Mouse (Mus musculus): ENCODE data around the gene Antxr2. TPM values are rescaled to one million over a fixed set of nuclear protein-coding genes. Genes with fewer than 3 reads are reported as not detected.
A peak's percentile ranks its signal among the peaks of the same experiment; 100 is the strongest.

The Antxr2 gene
- polyA plus RNA-seq, 1 experiment from 2014 or later, result 22.2 TPM

DNA sequence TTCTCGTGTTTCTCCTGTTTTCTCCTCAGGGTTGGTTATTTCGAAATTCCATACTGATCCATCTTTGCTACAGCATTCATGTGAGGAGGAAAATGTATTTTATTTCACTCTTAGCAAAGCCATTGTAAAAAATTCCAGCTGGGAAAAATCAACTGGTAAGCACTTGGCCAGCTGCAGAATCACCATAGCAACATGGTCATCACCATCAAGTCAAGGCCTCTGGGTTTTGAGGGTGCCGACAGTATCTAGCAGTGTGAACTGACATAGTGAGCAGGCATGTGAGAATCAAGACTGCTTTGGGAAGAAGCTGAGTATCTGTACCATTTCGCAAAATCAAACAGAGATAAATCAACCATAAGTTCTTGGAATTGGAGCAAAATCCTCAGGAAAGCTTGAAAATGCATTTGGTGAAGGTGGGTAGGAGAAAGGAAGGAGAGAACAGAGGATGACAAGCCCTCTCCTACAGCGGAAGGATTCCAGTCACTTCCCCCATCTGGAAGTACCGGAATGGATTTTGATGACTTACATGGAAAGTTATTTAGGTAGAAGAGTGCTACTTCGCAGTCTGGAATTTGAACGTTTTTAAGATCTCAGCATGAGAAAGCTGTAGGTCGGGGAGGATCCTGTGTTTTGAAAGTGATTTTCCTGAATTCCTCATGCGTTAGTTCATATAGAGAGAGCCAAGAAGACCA lies 183.5 kb downstream of the Antxr2 start:
- Histone ChIP-seq H3K4me2 (replicated peaks; ENCODE audit: low read depth, low read length) (no peak overlapping the region), H3K27me3 (ENCODE audit: control insufficient read depth, insufficient read depth, low read length) (no peaks in the 10 kb centered on the region), H3K4me3 (ENCODE audit: low read depth, low read length) (no peak overlapping the region), H3K4me1 (ENCODE audit: control insufficient read depth, insufficient read depth, low read length) (no peaks in the 10 kb centered on the region), H3K9me3 (ENCODE audit: control insufficient read depth, low read depth, low read length) (no peaks in the 10 kb centered on the region), H3K27ac (ENCODE audit: low read length) (no peak overlapping the region), H3K9ac (replicated peaks; ENCODE audit: low read depth, low read length) (no peak overlapping the region), H3K36me3 (ENCODE audit: control insufficient read depth, insufficient read depth, low read length) (no peaks in the 10 kb centered on the region)
- WGBS, result 59% methylated on average over 10 of the region's 10 CpGs
- peak; percentile 58; the same call in 1 of the 2 replicates for ATAC-seq (ENCODE audit: insufficient number of reproducible peaks, insufficient read depth, low FRiP score, low read depth)

- no peaks in the 10 kb centered on the region for H3K9me3 ChIP-seq (ENCODE audit: control insufficient read depth, low read depth, low read length)
- no peak overlapping the region for H3K9ac ChIP-seq (replicated peaks; ENCODE audit: low read depth, low read length)
- no peak overlapping the region for H3K4me2 ChIP-seq (replicated peaks; ENCODE audit: low read depth, low read length)
- no peaks in the 10 kb centered on the region for H3K27me3 ChIP-seq (ENCODE audit: control insufficient read depth, insufficient read depth, low read length)
- H3K27ac ChIP-seq (ENCODE audit: low read length), result 0 out of 2 replicates have a peak overlapping the region, but pooled peaks have one; percentile 21
- H3K4me3 ChIP-seq (ENCODE audit: low read depth, low read length), result no peak overlapping the region
- no peaks in the 10 kb centered on the region for H3K4me1 ChIP-seq (ENCODE audit: control insufficient read depth, insufficient read depth, low read length)
- 87% methylated on average over 2 of the region's 2 CpGs for WGBS
- ATAC-seq (ENCODE audit: insufficient number of reproducible peaks, insufficient read depth, low FRiP score, low read depth), result no peak
- no peaks in the 10 kb centered on the region for H3K36me3 ChIP-seq (ENCODE audit: control insufficient read depth, insufficient read depth, low read length)
Observed at GRCm38 (mm10) chr5:97846503-97846902, 184.3 kb downstream of the Antxr2 start.

DNA sequence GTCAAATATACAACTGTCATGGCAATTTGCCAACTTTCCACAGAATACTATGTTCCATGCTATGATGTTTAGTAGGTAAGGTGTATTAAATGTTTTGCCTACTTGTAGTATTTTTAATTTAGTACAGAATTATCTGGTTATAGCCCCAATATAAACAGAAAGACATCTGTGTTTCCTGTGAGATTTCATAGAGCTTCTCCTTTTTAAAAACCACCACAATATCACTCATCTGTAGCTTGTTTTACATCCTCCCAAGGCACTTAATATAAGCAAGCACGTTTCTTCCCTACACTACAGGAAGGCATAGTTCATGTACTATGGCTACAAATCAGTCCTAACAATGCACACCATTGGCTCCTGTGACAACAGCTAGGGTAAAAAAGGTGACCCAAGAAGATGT lies 188.8 kb downstream of the Antxr2 start:
- H3K4me1 ChIP-seq (ENCODE audit: control insufficient read depth, insufficient read depth, low read length), result no peaks in the 10 kb centered on the region
- H3K9ac ChIP-seq (replicated peaks; ENCODE audit: low read depth, low read length), result no peak overlapping the region
- ATAC-seq (ENCODE audit: insufficient number of reproducible peaks, insufficient read depth, low FRiP score, low read depth), result no peak
- H3K9me3 ChIP-seq (ENCODE audit: control insufficient read depth, low read depth, low read length), result no peaks in the 10 kb centered on the region
- no peak overlapping the region for H3K27ac ChIP-seq (ENCODE audit: low read length)
- H3K4me3 ChIP-seq (ENCODE audit: low read depth, low read length), result no peak overlapping the region
- 22% methylated on average over 1 of the region's 1 CpGs for WGBS
- H3K27me3 ChIP-seq (ENCODE audit: control insufficient read depth, insufficient read depth, low read length), result no peaks in the 10 kb centered on the region
- no peaks in the 10 kb centered on the region for H3K36me3 ChIP-seq (ENCODE audit: control insufficient read depth, insufficient read depth, low read length)
- H3K4me2 ChIP-seq (replicated peaks; ENCODE audit: low read depth, low read length), result no peak overlapping the region

GRCm38 (mm10) chr5:97839924-97840279 lies 190.9 kb downstream of the Antxr2 start:
- H3K27ac ChIP-seq (ENCODE audit: low read length), result no peak overlapping the region
- no peak overlapping the region for H3K4me2 ChIP-seq (replicated peaks; ENCODE audit: low read depth, low read length)
- H3K36me3 ChIP-seq (ENCODE audit: control insufficient read depth, insufficient read depth, low read length), result no peaks in the 10 kb centered on the region
- H3K9ac ChIP-seq (replicated peaks; ENCODE audit: low read depth, low read length), result no peak overlapping the region
- ATAC-seq (ENCODE audit: insufficient number of reproducible peaks, insufficient read depth, low FRiP score, low read depth), result no peak
- H3K4me1 ChIP-seq (ENCODE audit: control insufficient read depth, insufficient read depth, low read length), result 0 out of 2 replicates have a peak, but pooled peaks cover under 1% of the 10 kb centered on the region
- no peak overlapping the region for H3K4me3 ChIP-seq (ENCODE audit: low read depth, low read length)
- H3K27me3 ChIP-seq (ENCODE audit: control insufficient read depth, insufficient read depth, low read length), result no peaks in the 10 kb centered on the region
- H3K9me3 ChIP-seq (ENCODE audit: control insufficient read depth, low read depth, low read length), result no peaks in the 10 kb centered on the region

DNA sequence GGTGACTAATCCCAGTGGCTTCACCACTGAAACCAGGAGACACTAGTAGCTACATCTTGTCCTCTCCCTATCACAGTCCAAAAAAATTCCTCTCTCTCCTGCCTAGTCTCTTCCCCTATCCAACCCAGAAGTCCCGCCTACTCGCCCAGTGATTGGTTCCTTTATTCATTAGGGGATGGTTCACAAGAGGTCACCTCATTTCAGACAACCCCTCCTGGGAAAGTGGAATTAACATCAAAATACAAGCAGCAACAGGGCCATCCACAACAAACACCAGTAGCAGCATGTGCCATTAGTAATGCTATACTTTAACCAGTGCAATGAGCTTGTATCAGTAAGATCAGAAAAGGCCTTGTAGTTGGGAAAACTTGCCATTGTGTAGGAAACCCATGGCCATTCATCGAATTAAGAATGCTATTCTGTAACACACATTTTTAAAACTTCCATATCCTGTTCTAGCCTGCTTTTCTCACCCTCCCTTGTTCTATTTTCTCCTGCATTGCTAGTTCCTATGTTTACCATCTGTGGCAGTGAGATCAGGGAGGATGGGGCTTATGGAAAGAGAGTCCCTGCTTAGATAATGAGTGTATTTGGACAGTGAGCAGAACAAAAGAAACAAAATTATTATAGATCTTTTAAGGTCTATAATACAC lies 191.4 kb downstream of the Antxr2 start:
- H3K27ac ChIP-seq (ENCODE audit: low read length), result no peak overlapping the region
- 85% methylated on average over 3 of the region's 3 CpGs for WGBS
- no peak overlapping the region for H3K4me2 ChIP-seq (replicated peaks; ENCODE audit: low read depth, low read length)
- H3K27me3 ChIP-seq (ENCODE audit: control insufficient read depth, insufficient read depth, low read length), result no peaks in the 10 kb centered on the region
- H3K4me3 ChIP-seq (ENCODE audit: low read depth, low read length), result no peak overlapping the region
- no peaks in the 10 kb centered on the region for H3K36me3 ChIP-seq (ENCODE audit: control insufficient read depth, insufficient read depth, low read length)
- no peak overlapping the region for H3K9ac ChIP-seq (replicated peaks; ENCODE audit: low read depth, low read length)
- H3K9me3 ChIP-seq (ENCODE audit: control insufficient read depth, low read depth, low read length), result no peaks in the 10 kb centered on the region
- H3K4me1 ChIP-seq (ENCODE audit: control insufficient read depth, insufficient read depth, low read length), result 0 out of 2 replicates have a peak, but pooled peaks cover 4% of the 10 kb centered on the region
- no peak for ATAC-seq (ENCODE audit: insufficient number of reproducible peaks, insufficient read depth, low FRiP score, low read depth)

- H3K4me3 ChIP-seq (ENCODE audit: low read depth, low read length), result no peak overlapping the region
- no peak overlapping the region for H3K4me2 ChIP-seq (replicated peaks; ENCODE audit: low read depth, low read length)
- no peak overlapping the region for H3K9ac ChIP-seq (replicated peaks; ENCODE audit: low read depth, low read length)
- no peaks in the 10 kb centered on the region for H3K36me3 ChIP-seq (ENCODE audit: control insufficient read depth, insufficient read depth, low read length)
- 0 out of 2 replicates have a peak, but pooled peaks have one; percentile 49 for ATAC-seq (ENCODE audit: insufficient number of reproducible peaks, insufficient read depth, low FRiP score, low read depth)
- 0 out of 2 replicates have a peak, but pooled peaks cover 4% of the 10 kb centered on the region for H3K4me1 ChIP-seq (ENCODE audit: control insufficient read depth, insufficient read depth, low read length)
- H3K27ac ChIP-seq (ENCODE audit: low read length), result no peak overlapping the region
- 36% methylated on average over 2 of the region's 2 CpGs for WGBS
- no peaks in the 10 kb centered on the region for H3K9me3 ChIP-seq (ENCODE audit: control insufficient read depth, low read depth, low read length)
- H3K27me3 ChIP-seq (ENCODE audit: control insufficient read depth, insufficient read depth, low read length), result no peaks in the 10 kb centered on the region
Observed at GRCm38 (mm10) chr5:97837333-97837732, 193.5 kb downstream of the Antxr2 start.

GRCm38 (mm10) chr5:97835418-97835817 lies 195.4 kb downstream of the Antxr2 start:
- Histone ChIP-seq H3K27me3 (ENCODE audit: control insufficient read depth, insufficient read depth, low read length) (no peaks in the 10 kb centered on the region), H3K9me3 (ENCODE audit: control insufficient read depth, low read depth, low read length) (no peaks in the 10 kb centered on the region), H3K4me3 (ENCODE audit: low read depth, low read length) (no peak overlapping the region), H3K4me2 (replicated peaks; ENCODE audit: low read depth, low read length) (no peak overlapping the region), H3K9ac (replicated peaks; ENCODE audit: low read depth, low read length) (no peak overlapping the region), H3K4me1 (ENCODE audit: control insufficient read depth, insufficient read depth, low read length) (0 out of 2 replicates have a peak, but pooled peaks cover 4% of the 10 kb centered on the region), H3K36me3 (ENCODE audit: control insufficient read depth, insufficient read depth, low read length) (no peaks in the 10 kb centered on the region), H3K27ac (ENCODE audit: low read length) (no peak overlapping the region)
- no peak for ATAC-seq (ENCODE audit: insufficient number of reproducible peaks, insufficient read depth, low FRiP score, low read depth)
- 64% methylated on average over 2 of the region's 2 CpGs for WGBS

GRCm38 (mm10) chr5:97834770-97835169 lies 196.1 kb downstream of the Antxr2 start:
- Histone ChIP-seq H3K27me3 (ENCODE audit: control insufficient read depth, insufficient read depth, low read length) (no peaks in the 10 kb centered on the region), H3K36me3 (ENCODE audit: control insufficient read depth, insufficient read depth, low read length) (no peaks in the 10 kb centered on the region), H3K4me3 (ENCODE audit: low read depth, low read length) (no peak overlapping the region), H3K4me2 (replicated peaks; ENCODE audit: low read depth, low read length) (no peak overlapping the region), H3K4me1 (ENCODE audit: control insufficient read depth, insufficient read depth, low read length) (0 out of 2 replicates have a peak, but pooled peaks cover 4% of the 10 kb centered on the region), H3K27ac (ENCODE audit: low read length) (no peak overlapping the region), H3K9me3 (ENCODE audit: control insufficient read depth, low read depth, low read length) (no peaks in the 10 kb centered on the region), H3K9ac (replicated peaks; ENCODE audit: low read depth, low read length) (no peak overlapping the region)
- no peak for ATAC-seq (ENCODE audit: insufficient number of reproducible peaks, insufficient read depth, low FRiP score, low read depth)
- 53% methylated on average over 1 of the region's 1 CpGs for WGBS
